Mouse (Mus musculus): ENCODE results near the gene Pgap1. TPM values are rescaled to one million over a fixed set of nuclear protein-coding genes. Genes with fewer than 3 reads are reported as not detected.

The Pgap1 gene
- polyA plus RNA-seq, 1 experiment, result 0.50 TPM

GRCm38 (mm10) chr1:54484744-54485420 is 72.6 kb downstream of the Pgap1 start:
- H3K27me3 ChIP-seq (ENCODE audit: control insufficient read depth, insufficient read depth, insufficient read length), result no peaks in the 10 kb centered on the region

GRCm38 (mm10) chr1:54480491-54480890 is 77.0 kb downstream of the Pgap1 start:
- Histone ChIP-seq H3K36me3 (ENCODE audit: control insufficient read depth, insufficient read depth) (peaks cover 5% of the 10 kb centered on the region), H3K27me3 (ENCODE audit: control insufficient read depth, insufficient read depth, insufficient read length) (no peaks in the 10 kb centered on the region), H3K79me2 (ENCODE audit: control insufficient read depth, insufficient read depth) (no peaks in the 10 kb centered on the region), H3ac (ENCODE audit: control insufficient read depth, insufficient read length, low read depth) (no peak overlapping the region), H3K79me3 (ENCODE audit: low read depth) (no peaks in the 10 kb centered on the region), H3K4me3 (ENCODE audit: insufficient read depth, poor library complexity, severe bottlenecking) (no peak overlapping the region)
- TF ChIP-seq MAX (IDR thresholded peaks at IDR 0.05) (no peak), CEBPB (IDR thresholded peaks at IDR 0.05; ENCODE audit: low read depth) (no peak), MYOG (IDR thresholded peaks at IDR 0.05; ENCODE audit: control insufficient read depth, extremely low read depth, insufficient read length) (no peak), MYOD1 (IDR thresholded peaks at IDR 0.05; ENCODE audit: control insufficient read depth, insufficient read length, low read depth) (no peak), FOSL1 (IDR thresholded peaks at IDR 0.05; ENCODE audit: insufficient read depth, low read length, poor library complexity, severe bottlenecking) (no peak), CTCF (IDR thresholded peaks at IDR 0.05; ENCODE audit: control insufficient read depth, insufficient read depth, insufficient read length) (no peak), USF1 (IDR thresholded peaks at IDR 0.05; ENCODE audit: low read depth) (no peak)

More at GRCm38 (mm10) chr1:54484744-54485420, 72.6 kb downstream of the Pgap1 start:
- peaks cover 5% of the 10 kb centered on the region for H3K36me3 ChIP-seq (ENCODE audit: control insufficient read depth, insufficient read depth)
- no peak overlapping the region for H3K4me3 ChIP-seq (ENCODE audit: insufficient read depth, poor library complexity, severe bottlenecking)
- TF ChIP-seq MYOG (IDR thresholded peaks at IDR 0.05; ENCODE audit: control insufficient read depth, extremely low read depth, insufficient read length), result no peak
- no peak for TF ChIP-seq MYOD1 (IDR thresholded peaks at IDR 0.05; ENCODE audit: control insufficient read depth, insufficient read length, low read depth)
- no peak for TF ChIP-seq CEBPB (IDR thresholded peaks at IDR 0.05; ENCODE audit: low read depth)
- TF ChIP-seq USF1 (IDR thresholded peaks at IDR 0.05; ENCODE audit: low read depth), result no peak
- no peak for TF ChIP-seq FOSL1 (IDR thresholded peaks at IDR 0.05; ENCODE audit: insufficient read depth, low read length, poor library complexity, severe bottlenecking)
- TF ChIP-seq MAX (IDR thresholded peaks at IDR 0.05), result no peak
- no peak for TF ChIP-seq CTCF (IDR thresholded peaks at IDR 0.05; ENCODE audit: control insufficient read depth, insufficient read depth, insufficient read length)
- H3K79me2 ChIP-seq (ENCODE audit: control insufficient read depth, insufficient read depth), result no peaks in the 10 kb centered on the region
- no peak overlapping the region for H3ac ChIP-seq (ENCODE audit: control insufficient read depth, insufficient read length, low read depth)
- no peaks in the 10 kb centered on the region for H3K79me3 ChIP-seq (ENCODE audit: low read depth)

GRCm38 (mm10) chr1:54468662-54469061 is 88.8 kb downstream of the Pgap1 start:
- no peaks in the 10 kb centered on the region for H3K79me3 ChIP-seq (ENCODE audit: low read depth)
- H3K79me2 ChIP-seq (ENCODE audit: control insufficient read depth, insufficient read depth), result no peaks in the 10 kb centered on the region
- H3K4me3 ChIP-seq (ENCODE audit: insufficient read depth, poor library complexity, severe bottlenecking), result no peak overlapping the region
- no peaks in the 10 kb centered on the region for H3K36me3 ChIP-seq (ENCODE audit: control insufficient read depth, insufficient read depth)
- H3ac ChIP-seq (ENCODE audit: control insufficient read depth, insufficient read length, low read depth), result no peak overlapping the region
- TF ChIP-seq CTCF (IDR thresholded peaks at IDR 0.05; ENCODE audit: control insufficient read depth, insufficient read depth, insufficient read length) (no peak), MYOG (IDR thresholded peaks at IDR 0.05; ENCODE audit: control insufficient read depth, extremely low read depth, insufficient read length) (no peak), FOSL1 (IDR thresholded peaks at IDR 0.05; ENCODE audit: insufficient read depth, low read length, poor library complexity, severe bottlenecking) (no peak), USF1 (IDR thresholded peaks at IDR 0.05; ENCODE audit: low read depth) (no peak), CEBPB (IDR thresholded peaks at IDR 0.05; ENCODE audit: low read depth) (no peak), MYOD1 (IDR thresholded peaks at IDR 0.05; ENCODE audit: control insufficient read depth, insufficient read length, low read depth) (no peak), MAX (IDR thresholded peaks at IDR 0.05) (no peak)
- H3K27me3 ChIP-seq (ENCODE audit: control insufficient read depth, insufficient read depth, insufficient read length), result no peaks in the 10 kb centered on the region

- Histone ChIP-seq H3K4me3 (ENCODE audit: insufficient read depth, poor library complexity, severe bottlenecking) (no peak overlapping the region), H3K27me3 (ENCODE audit: control insufficient read depth, insufficient read depth, insufficient read length) (no peaks in the 10 kb centered on the region), H3K79me2 (ENCODE audit: control insufficient read depth, insufficient read depth) (no peaks in the 10 kb centered on the region), H3ac (ENCODE audit: control insufficient read depth, insufficient read length, low read depth) (no peak overlapping the region), H3K36me3 (ENCODE audit: control insufficient read depth, insufficient read depth) (no peaks in the 10 kb centered on the region), H3K79me3 (ENCODE audit: low read depth) (no peaks in the 10 kb centered on the region)
- TF ChIP-seq CTCF (IDR thresholded peaks at IDR 0.05; ENCODE audit: control insufficient read depth, insufficient read depth, insufficient read length) (no peak), MYOD1 (IDR thresholded peaks at IDR 0.05; ENCODE audit: control insufficient read depth, insufficient read length, low read depth) (no peak), CEBPB (IDR thresholded peaks at IDR 0.05; ENCODE audit: low read depth) (no peak), USF1 (IDR thresholded peaks at IDR 0.05; ENCODE audit: low read depth) (no peak), MYOG (IDR thresholded peaks at IDR 0.05; ENCODE audit: control insufficient read depth, extremely low read depth, insufficient read length) (no peak), MAX (IDR thresholded peaks at IDR 0.05) (no peak), FOSL1 (IDR thresholded peaks at IDR 0.05; ENCODE audit: insufficient read depth, low read length, poor library complexity, severe bottlenecking) (no peak)
Observed at GRCm38 (mm10) chr1:54467366-54467765, 90.1 kb downstream of the Pgap1 start.

GRCm38 (mm10) chr1:54452116-54452515 is 105.4 kb downstream of the Pgap1 start:
- no peak for TF ChIP-seq MYOD1 (IDR thresholded peaks at IDR 0.05; ENCODE audit: control insufficient read depth, insufficient read length, low read depth)
- no peak for TF ChIP-seq MAX (IDR thresholded peaks at IDR 0.05)
- no peak for TF ChIP-seq FOSL1 (IDR thresholded peaks at IDR 0.05; ENCODE audit: insufficient read depth, low read length, poor library complexity, severe bottlenecking)
- no peak for TF ChIP-seq CTCF (IDR thresholded peaks at IDR 0.05; ENCODE audit: control insufficient read depth, insufficient read depth, insufficient read length)
- TF ChIP-seq USF1 (IDR thresholded peaks at IDR 0.05; ENCODE audit: low read depth), result no peak
- TF ChIP-seq MYOG (IDR thresholded peaks at IDR 0.05; ENCODE audit: control insufficient read depth, extremely low read depth, insufficient read length), result no peak
- no peak for TF ChIP-seq CEBPB (IDR thresholded peaks at IDR 0.05; ENCODE audit: low read depth)
- no peak overlapping the region for H3ac ChIP-seq (ENCODE audit: control insufficient read depth, insufficient read length, low read depth)
- H3K79me3 ChIP-seq (ENCODE audit: low read depth), result no peaks in the 10 kb centered on the region
- H3K79me2 ChIP-seq (ENCODE audit: control insufficient read depth, insufficient read depth), result no peaks in the 10 kb centered on the region
- H3K27me3 ChIP-seq (ENCODE audit: control insufficient read depth, insufficient read depth, insufficient read length), result peaks cover 18% of the 10 kb centered on the region
- no peaks in the 10 kb centered on the region for H3K36me3 ChIP-seq (ENCODE audit: control insufficient read depth, insufficient read depth)
- no peak overlapping the region for H3K4me3 ChIP-seq (ENCODE audit: insufficient read depth, poor library complexity, severe bottlenecking)
